Mouse (Mus musculus) intestine, embryonic 15.5 days (tissue): Measurements from ENCODE around the gene Ubiad1. TPM values are rescaled to one million over a fixed set of nuclear protein-coding genes. Genes with fewer than 3 reads are reported as not detected.

Experiments used
- ATAC-seq: fragments of 200-750 bp; cut with Nextera tagmentation; 2 replicates; pipeline ENCODE4 v1.8.0; 2017; ENCODE audit warnings: moderate TSS enrichment, moderate library complexity
- H3K27ac ChIP-seq: fragments of 300-500 bp; sonication (generic); 2 replicates; pipeline ENCODE4 v1.5.1; 2015; ENCODE audit warnings: mild to moderate bottlenecking, inconsistent platforms
- H3K27me3 ChIP-seq: fragments of 300-500 bp; sonication (generic); replicated peaks from 2 replicates; pipeline ENCODE4 v1.6.1; 2015; ENCODE audit warnings: inconsistent platforms
- H3K36me3 ChIP-seq: fragments of 300-500 bp; sonication (generic); 2 replicates; pipeline ENCODE4 v1.6.1; 2015; ENCODE audit warnings: inconsistent platforms
- H3K4me1 ChIP-seq: fragments of 300-500 bp; sonication (generic); replicated peaks from 2 replicates; pipeline ENCODE4 v1.6.1; 2015; ENCODE audit warnings: inconsistent platforms
- H3K4me2 ChIP-seq: fragments of 300-500 bp; sonication (generic); replicated peaks from 2 replicates; pipeline ENCODE4 v1.6.1; 2015; ENCODE audit warnings: mild to moderate bottlenecking, inconsistent platforms
- H3K4me3 ChIP-seq: fragments of 300-500 bp; sonication (generic); replicated peaks from 2 replicates; pipeline ENCODE4 v1.5.1; 2015; ENCODE audit warnings: inconsistent platforms
- H3K9ac ChIP-seq: fragments of 300-500 bp; sonication (generic); 2 replicates; pipeline ENCODE4 v1.6.1; 2015; ENCODE audit warnings: inconsistent platforms
- H3K9me3 ChIP-seq: fragments of 300-500 bp; sonication (generic); 2 replicates; pipeline ENCODE4 v1.6.1; 2016; ENCODE audit warnings: inconsistent platforms
- WGBS: fragments of 180-500 bp; shearing (Covaris S2); methylation state at CpG from one replicate; pipeline ENCODE4 v1.1.7; 2015; 5-methylcytosine and 5-hydroxymethylcytosine counted together
- polyA plus RNA-seq: library from polyadenylated mRNA; unstranded; fragments of >200 nt; fragmentation: Nextera tagmentation; extraction: Ambion mirVana; gene quantifications from 2 replicates; pipeline ENCODE4 v1.2.1, GENCODE M21; 2015

Gene Ubiad1
- polyA plus RNA-seq = 22.0 and 22.7 TPM in 2 replicates

DNA sequence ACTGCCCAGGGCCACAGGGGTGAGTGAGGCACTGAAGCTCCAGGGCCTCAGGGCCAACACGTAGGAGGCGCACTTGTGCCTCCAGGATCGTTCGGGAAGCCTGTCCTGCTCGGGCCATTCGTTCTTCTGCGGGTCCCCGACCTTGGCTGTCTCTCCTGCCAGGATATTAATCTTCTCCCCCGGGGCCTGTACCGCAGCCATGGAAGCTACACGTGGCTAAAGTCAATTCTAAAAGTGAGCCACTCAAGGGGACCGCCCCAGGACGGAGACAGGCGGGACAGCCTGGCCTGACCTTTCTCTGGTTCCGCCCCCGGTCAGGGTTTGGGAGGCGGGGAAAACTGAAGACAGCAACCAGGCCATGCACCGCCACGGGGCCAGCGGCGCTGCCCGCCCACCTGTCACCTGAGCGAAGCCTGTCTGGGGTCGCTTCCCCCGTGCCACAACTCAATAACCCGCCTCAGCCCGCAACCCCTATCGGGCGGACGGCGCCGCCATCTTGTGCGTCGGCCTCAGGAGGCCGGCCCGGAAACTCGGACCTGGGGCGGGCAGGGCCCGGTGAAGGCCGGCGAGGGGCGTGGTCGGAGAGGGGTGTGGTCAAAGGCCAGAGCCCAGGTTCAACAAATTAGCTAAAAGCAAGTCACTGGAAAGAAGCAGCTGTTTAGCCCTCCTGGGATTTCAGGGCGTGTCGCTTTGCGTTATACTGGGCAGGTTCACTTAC, at the start of gene Ubiad1:
Ubiad1 (minus strand) TSS at position 522 of the 718 bp plus-strand sequence.
- Histone ChIP-seq H3K4me1 (peaks cover 13% of the 10 kb centered on the region; the same call in 1 of the 2 replicates), H3K27me3 (no peaks in the 10 kb centered on the region), H3K36me3 (no peaks in the 10 kb centered on the region), H3K4me3 (peak within 1 kb of the TSS; percentile 91), H3K9ac (peak within 1 kb of the TSS; percentile 92), H3K4me2 (peak within 1 kb of the TSS; percentile 94), H3K9me3 (no peaks in the 10 kb centered on the region), H3K27ac (peak within 1 kb of the TSS; percentile 83)
- under 1% methylated on average over 46 of the region's 46 CpGs for WGBS
- peak; percentile 87 for ATAC-seq

DNA sequence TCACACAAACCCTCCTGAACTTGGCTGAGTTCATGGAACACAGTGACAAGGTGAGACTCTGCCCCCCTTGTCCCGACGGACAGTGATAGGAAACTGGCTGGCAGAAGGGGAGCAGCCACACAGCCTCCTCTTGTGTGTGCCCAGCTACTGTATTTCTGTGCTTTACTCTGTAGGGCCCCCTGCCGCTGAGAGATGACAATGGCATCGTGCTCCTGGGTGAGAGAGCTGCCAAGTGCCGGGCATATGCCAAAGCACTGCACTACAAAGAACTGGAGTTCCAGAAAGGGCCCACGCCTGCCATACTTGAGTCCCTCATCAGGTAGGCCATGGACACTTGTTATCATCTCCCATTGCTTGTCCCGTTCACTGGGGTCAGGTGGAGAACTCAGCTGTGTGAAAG, 46.9 kb upstream of the Ubiad1 start:
- 87% methylated on average over 7 of the region's 7 CpGs for WGBS
- H3K4me3 ChIP-seq = no peak overlapping the region
- no peak overlapping the region for H3K4me2 ChIP-seq
- peaks cover 29% of the 10 kb centered on the region for H3K36me3 ChIP-seq
- H3K4me1 ChIP-seq = no peaks in the 10 kb centered on the region
- H3K27ac ChIP-seq = no peak overlapping the region
- H3K9me3 ChIP-seq = no peaks in the 10 kb centered on the region
- H3K9ac ChIP-seq = no peak overlapping the region
- no peaks in the 10 kb centered on the region for H3K27me3 ChIP-seq
- ATAC-seq = no peak

DNA sequence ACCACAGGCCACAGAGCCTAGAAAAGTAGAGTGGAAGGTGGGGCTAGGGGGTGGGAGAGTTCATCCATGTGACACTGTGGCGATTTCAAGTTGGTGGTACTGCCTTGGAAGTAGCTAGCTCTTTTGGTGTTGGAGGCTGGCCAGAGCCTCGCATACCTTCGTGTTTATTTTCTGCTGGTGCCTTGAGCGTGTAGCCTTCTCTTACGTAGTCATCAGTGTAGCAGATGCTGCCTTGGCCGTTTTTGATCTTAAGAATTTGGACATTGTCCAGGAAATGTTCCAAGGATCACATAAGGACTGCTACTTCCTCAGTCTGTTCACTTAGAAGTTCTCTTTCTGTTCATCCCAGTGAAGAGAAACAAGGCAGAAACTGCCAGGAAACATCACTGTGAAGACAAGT, 45.9 kb upstream of the Ubiad1 start:
- Histone ChIP-seq H3K36me3 (peaks cover 32% of the 10 kb centered on the region), H3K9ac (no peak overlapping the region), H3K9me3 (no peaks in the 10 kb centered on the region), H3K4me2 (no peak overlapping the region), H3K4me1 (no peaks in the 10 kb centered on the region), H3K27me3 (no peaks in the 10 kb centered on the region), H3K27ac (no peak overlapping the region), H3K4me3 (no peak overlapping the region)
- ATAC-seq = no peak
- WGBS = 52% methylated on average over 6 of the region's 6 CpGs

DNA sequence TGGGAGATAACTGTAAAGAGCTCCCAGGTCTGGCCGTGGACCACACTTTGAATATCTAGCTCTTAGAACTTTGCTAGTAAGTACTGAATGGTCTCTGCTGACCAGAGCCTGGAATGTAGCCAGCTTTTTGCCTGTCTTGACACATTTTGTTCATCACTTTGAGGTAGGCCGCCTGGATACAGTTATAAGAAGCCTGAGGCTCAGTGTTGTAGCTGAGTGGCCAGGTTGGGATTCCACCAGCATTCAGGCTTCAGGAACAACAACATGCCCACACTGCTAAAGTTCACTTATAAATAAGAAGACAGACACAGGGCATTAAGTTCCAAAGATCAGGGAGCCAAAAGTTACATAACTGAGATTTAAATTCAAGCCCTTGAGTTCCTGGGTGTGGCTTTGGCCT, 43.3 kb upstream of the Ubiad1 start:
- H3K36me3 ChIP-seq = peaks cover 38% of the 10 kb centered on the region
- no peak overlapping the region for H3K4me3 ChIP-seq
- H3K9me3 ChIP-seq = no peaks in the 10 kb centered on the region
- no peak overlapping the region for H3K9ac ChIP-seq
- no peak overlapping the region for H3K27ac ChIP-seq
- no peak overlapping the region for H3K4me2 ChIP-seq
- ATAC-seq = no peak
- H3K27me3 ChIP-seq = no peaks in the 10 kb centered on the region
- H3K4me1 ChIP-seq = no peaks in the 10 kb centered on the region
- WGBS = 75% methylated on average over 2 of the region's 2 CpGs

DNA sequence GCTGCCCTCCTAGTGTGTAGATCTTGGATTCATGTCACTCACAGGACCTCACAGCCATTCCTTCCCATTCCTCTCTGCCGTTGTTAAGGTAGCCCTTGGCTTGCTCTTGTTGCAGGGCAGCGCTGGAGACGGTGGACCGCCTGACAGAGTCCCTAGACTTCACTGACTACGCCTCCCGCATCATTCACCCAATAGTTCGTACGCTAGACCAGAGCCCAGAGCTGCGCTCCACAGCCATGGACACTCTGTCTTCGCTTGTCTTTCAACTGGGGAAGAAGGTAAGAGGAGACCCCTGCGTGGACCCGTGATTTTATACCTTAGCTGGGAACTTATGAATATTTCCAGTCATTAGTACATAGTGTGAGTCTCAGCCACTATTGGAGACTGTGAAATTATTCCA, 39.9 kb upstream of the Ubiad1 start:
- no peaks in the 10 kb centered on the region for H3K9me3 ChIP-seq
- no peak overlapping the region for H3K9ac ChIP-seq
- no peak for ATAC-seq

DNA sequence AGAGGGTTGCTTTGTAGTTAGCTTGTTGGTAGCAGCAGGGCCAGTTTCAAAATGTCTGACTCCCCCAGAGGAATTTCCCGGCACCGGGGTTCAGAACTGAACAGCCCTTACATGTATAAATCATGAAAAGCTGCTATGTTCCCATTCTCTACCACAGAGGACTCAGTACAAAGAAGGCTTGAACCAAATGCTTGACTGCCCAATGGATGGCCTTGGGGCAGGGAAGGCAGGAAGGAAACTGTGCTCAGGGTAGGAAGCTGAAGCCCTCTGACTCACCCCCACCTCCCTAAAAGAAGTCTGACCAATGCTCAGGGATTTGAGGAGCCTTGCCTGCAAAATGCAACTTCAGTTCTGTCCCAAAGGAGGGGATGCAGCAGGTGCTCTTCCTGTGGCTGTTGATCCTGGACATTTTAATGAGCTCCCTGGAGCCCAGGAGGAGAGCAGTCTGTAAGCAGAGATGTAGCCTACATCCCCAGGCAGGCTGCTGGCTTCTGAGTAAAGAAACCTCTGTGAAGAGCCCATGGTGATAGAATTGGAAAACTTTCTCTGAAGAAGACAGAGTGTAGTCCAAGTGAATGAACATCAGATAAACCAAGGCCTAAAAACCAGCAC, 37.1 kb upstream of the Ubiad1 start:
- H3K4me2 ChIP-seq = no peak overlapping the region
- no peak overlapping the region for H3K27ac ChIP-seq
- 84% methylated on average over 2 of the region's 2 CpGs for WGBS
- H3K4me3 ChIP-seq = no peak overlapping the region
- no peak overlapping the region for H3K9ac ChIP-seq
- ATAC-seq = no peak
- no peaks in the 10 kb centered on the region for H3K27me3 ChIP-seq
- no peaks in the 10 kb centered on the region for H3K4me1 ChIP-seq
- peaks cover 27% of the 10 kb centered on the region for H3K36me3 ChIP-seq
- H3K9me3 ChIP-seq = no peaks in the 10 kb centered on the region

More for the DNA sequence above, 39.9 kb upstream of the Ubiad1 start:
- H3K4me2 ChIP-seq = no peak overlapping the region
- peaks cover 30% of the 10 kb centered on the region for H3K36me3 ChIP-seq
- no peaks in the 10 kb centered on the region for H3K4me1 ChIP-seq
- H3K27ac ChIP-seq = no peak overlapping the region
- H3K4me3 ChIP-seq = no peak overlapping the region
- 94% methylated on average over 12 of the region's 12 CpGs for WGBS
- no peaks in the 10 kb centered on the region for H3K27me3 ChIP-seq

DNA sequence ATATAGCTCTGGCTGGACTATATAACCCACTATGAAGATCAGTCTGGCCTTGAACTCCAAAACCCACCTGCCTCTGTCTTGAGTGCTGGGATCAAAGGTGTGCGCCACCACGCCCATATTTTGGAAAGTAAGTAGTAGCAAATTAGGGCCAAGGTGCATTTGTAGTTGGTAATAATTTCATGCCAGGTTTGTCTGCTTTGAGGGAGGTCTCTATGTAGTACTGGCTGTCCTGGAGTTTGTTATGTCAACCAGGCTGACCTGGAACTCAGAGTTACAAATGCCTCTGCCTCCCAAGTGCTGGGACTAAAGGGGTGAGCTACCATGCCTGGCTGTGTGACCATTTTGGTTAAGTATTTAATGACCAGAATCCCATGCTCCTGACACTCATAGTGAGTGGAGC, 35.7 kb upstream of the Ubiad1 start:
- ATAC-seq = no peak
- Histone ChIP-seq H3K27me3 (no peaks in the 10 kb centered on the region), H3K4me2 (no peak overlapping the region), H3K9me3 (no peaks in the 10 kb centered on the region), H3K9ac (no peak overlapping the region), H3K4me3 (no peak overlapping the region), H3K36me3 (peaks cover 22% of the 10 kb centered on the region), H3K4me1 (no peaks in the 10 kb centered on the region), H3K27ac (no peak overlapping the region)
- 97% methylated on average over 2 of the region's 2 CpGs for WGBS

DNA sequence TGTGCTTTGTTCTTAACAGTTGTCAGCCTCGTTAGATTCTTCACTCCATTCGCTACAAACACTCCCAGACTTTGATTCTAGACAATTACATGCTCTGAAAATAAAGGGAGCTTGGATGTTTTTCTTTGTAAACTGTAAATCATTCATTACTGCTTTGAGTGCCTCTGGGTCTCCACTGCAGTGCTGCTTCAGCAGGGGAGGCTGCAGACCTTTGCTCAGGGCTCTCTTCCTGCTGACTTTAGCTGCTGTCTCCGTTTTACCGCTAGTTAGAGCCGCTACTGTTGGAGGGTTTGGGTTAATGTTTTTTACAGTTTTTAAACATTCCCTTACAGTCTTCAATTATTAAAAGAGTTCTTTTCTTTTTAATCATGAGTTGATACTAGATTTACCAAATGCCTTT, 28.9 kb upstream of the Ubiad1 start:
- no peaks in the 10 kb centered on the region for H3K4me1 ChIP-seq
- H3K27me3 ChIP-seq = no peaks in the 10 kb centered on the region
- peaks cover 47% of the 10 kb centered on the region for H3K36me3 ChIP-seq
- H3K27ac ChIP-seq = no peak overlapping the region
- H3K9ac ChIP-seq = no peak overlapping the region
- H3K4me2 ChIP-seq = no peak overlapping the region
- 90% methylated on average over 5 of the region's 5 CpGs for WGBS
- H3K4me3 ChIP-seq = no peak overlapping the region
- no peaks in the 10 kb centered on the region for H3K9me3 ChIP-seq
- no peak for ATAC-seq

DNA sequence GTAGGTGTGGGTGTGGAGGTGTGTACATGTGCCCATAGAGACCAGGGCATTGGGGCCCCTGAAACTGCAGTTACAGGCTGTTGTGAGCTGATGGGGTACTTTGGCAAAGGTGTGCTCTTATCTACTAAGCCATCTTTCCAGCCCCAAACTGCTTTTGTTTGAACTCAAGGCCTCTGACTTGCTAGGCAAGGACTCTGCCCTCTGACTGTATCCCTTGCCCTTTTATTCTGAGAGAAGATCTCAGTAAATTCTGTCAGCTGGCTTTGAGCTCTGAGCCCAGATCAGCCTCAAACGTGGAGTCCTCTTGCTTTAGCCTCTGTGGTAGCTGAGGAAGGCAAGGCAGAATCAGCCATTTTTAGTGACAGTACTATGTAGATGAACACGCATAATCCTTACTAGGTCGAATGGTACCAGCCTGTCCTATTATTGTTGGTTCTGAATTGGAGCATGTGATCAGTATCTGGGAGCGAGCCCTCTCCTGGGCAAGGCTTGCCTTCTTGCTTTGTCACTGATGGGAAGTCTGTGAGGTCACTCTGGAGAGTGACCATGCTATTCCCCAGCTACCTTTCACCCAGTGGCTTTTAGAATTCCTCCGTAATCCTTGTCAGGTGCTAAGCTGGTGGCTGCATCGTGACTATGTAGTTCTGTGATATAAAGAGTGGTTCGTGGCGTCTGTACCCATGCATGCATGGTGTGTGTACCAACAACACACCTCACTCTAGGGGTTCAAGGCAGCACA, 28.0 kb upstream of the Ubiad1 start:
- peaks cover 51% of the 10 kb centered on the region for H3K36me3 ChIP-seq
- H3K9me3 ChIP-seq = no peaks in the 10 kb centered on the region
- H3K27me3 ChIP-seq = no peaks in the 10 kb centered on the region
- H3K4me1 ChIP-seq = no peaks in the 10 kb centered on the region
- no peak for ATAC-seq
- H3K4me2 ChIP-seq = no peak overlapping the region
- H3K9ac ChIP-seq = no peak overlapping the region
- H3K27ac ChIP-seq = no peak overlapping the region
- H3K4me3 ChIP-seq = no peak overlapping the region
- 90% methylated on average over 8 of the region's 8 CpGs for WGBS

DNA sequence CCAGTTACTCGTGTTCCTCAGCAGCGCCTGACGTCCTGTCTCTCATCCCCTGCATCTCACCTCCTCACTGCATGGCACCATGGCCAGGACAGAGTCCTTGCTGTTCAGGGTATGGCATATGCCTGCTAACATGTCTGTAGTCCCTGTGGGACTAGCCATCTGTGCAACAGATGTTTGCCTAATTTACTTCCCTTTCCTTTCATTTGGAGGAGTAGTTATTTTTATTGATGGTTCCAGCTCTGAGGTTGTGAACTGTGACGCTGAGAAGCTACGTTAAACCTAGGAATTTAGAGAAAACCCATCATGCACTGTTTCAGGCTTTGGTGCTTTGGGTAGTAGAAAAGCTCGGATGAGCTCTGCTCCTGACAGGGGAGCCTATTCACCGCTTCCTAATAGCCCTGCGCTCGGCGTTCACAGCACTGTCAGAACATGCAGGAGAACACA, 26.8 kb upstream of the Ubiad1 start:
- H3K4me1 ChIP-seq = no peaks in the 10 kb centered on the region
- 85% methylated on average over 10 of the region's 10 CpGs for WGBS
- H3K4me3 ChIP-seq = no peak overlapping the region
- H3K36me3 ChIP-seq = peaks cover 54% of the 10 kb centered on the region
- no peak overlapping the region for H3K4me2 ChIP-seq
- ATAC-seq = no peak
- no peak overlapping the region for H3K27ac ChIP-seq
- H3K9ac ChIP-seq = no peak overlapping the region
- H3K27me3 ChIP-seq = no peaks in the 10 kb centered on the region
- H3K9me3 ChIP-seq = no peaks in the 10 kb centered on the region

DNA sequence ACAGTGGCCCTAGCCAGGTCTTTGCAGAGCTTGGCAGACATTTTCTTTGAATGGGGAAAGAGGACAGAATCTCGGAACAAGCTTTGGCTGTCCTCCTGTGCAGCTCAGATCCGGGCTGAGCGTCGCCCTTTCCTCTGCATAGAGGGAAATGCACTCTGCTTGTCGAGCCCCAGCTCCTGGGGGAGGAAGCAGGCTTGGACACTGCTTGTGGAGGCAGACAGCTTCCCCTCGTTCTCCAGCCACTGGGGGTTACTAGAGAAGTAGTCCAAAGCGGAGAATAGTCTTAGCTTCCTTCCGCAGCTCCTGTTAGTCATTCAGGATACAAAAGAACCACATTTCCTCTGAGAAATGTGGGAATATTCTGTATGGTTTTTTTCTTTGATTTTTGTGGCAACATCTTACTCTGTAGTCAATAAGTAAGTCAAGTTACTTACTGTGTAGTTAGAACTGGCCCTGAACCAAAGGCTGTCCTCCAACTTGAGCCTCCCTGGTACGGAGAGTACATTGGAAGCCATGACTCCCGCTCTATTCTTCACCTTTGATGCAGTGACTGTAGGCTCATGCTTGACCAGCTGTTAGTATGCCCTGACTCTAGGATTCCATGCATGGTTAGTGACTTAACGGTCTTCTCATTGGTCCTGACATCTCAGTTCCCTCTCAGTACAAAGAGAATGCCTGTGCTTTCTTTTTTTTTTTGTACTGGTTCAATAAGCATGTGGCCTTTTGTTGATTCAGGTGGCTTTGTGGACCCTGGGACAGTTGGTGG, 25.1 kb upstream of the Ubiad1 start:
- no peak overlapping the region for H3K4me2 ChIP-seq
- H3K9me3 ChIP-seq = no peaks in the 10 kb centered on the region
- no peaks in the 10 kb centered on the region for H3K27me3 ChIP-seq
- H3K9ac ChIP-seq = no peak overlapping the region
- no peak overlapping the region for H3K4me3 ChIP-seq
- H3K36me3 ChIP-seq = peaks cover 57% of the 10 kb centered on the region
- no peaks in the 10 kb centered on the region for H3K4me1 ChIP-seq
- no peak overlapping the region for H3K27ac ChIP-seq
- WGBS = 92% methylated on average over 11 of the region's 11 CpGs
- ATAC-seq = no peak

DNA sequence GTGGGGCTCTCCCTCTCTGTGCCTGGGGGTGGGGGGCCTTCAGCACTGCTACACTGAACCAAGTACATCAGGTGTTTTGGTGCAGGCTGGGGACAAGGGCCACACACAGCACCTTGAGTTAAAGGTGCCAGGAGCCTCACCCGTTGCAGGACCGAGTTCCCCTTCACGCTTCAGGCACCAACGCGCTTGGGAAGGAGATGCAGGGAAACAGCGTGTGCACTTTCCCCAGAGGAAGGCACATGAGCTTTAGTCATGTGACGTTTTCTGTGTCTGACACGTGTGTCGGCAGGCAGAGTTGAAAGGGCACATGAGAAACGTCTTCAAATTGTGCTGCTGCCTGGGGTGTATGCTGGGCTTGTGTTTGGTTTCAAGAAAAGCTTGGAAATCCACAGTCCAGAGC, 23.8 kb upstream of the Ubiad1 start:
- no peaks in the 10 kb centered on the region for H3K27me3 ChIP-seq
- H3K9ac ChIP-seq = no peak overlapping the region
- no peak overlapping the region for H3K4me2 ChIP-seq
- peaks cover 68% of the 10 kb centered on the region for H3K36me3 ChIP-seq
- no peaks in the 10 kb centered on the region for H3K9me3 ChIP-seq
- H3K4me3 ChIP-seq = no peak overlapping the region
- no peaks in the 10 kb centered on the region for H3K4me1 ChIP-seq
- WGBS = 90% methylated on average over 10 of the region's 10 CpGs
- no peak for ATAC-seq
- no peak overlapping the region for H3K27ac ChIP-seq
